Mouse (Mus musculus): ENCODE measurements around the gene Ppara. TPM values are rescaled to one million over a fixed set of nuclear protein-coding genes. Genes with fewer than 3 reads are reported as not detected.

The Ppara gene
- polyA plus RNA-seq, 1 experiment = 5.3 TPM

GRCm38 (mm10) chr15:85787482-85787881 lies 52.7 kb downstream of the Ppara start:
- 89% methylated on average over 6 of the region's 6 CpGs for WGBS
- DNase-seq (ENCODE audit: low read depth, low spot score) = no peak

- 92% methylated on average over 4 of the region's 4 CpGs for WGBS
- no peak for DNase-seq (ENCODE audit: low read depth, low spot score)
Measured at GRCm38 (mm10) chr15:85788051-85788450, 53.3 kb downstream of the Ppara start.

- WGBS = 83% methylated on average over 16 of the region's 16 CpGs
- no peak for DNase-seq (ENCODE audit: low read depth, low spot score)
Measured at GRCm38 (mm10) chr15:85788633-85789032, 53.9 kb downstream of the Ppara start.

GRCm38 (mm10) chr15:85791449-85791848 lies 56.7 kb downstream of the Ppara start:
- 90% methylated on average over 4 of the region's 4 CpGs for WGBS
- no peak for DNase-seq (ENCODE audit: low read depth, low spot score)

- 77% methylated on average over 1 of the region's 1 CpGs for WGBS
- no peak for DNase-seq (ENCODE audit: low read depth, low spot score)
Measured at GRCm38 (mm10) chr15:85792819-85793218, 58.0 kb downstream of the Ppara start.

GRCm38 (mm10) chr15:85795516-85795915 lies 60.7 kb downstream of the Ppara start:
- WGBS = 74% methylated on average over 6 of the region's 6 CpGs
- no peak for DNase-seq (ENCODE audit: low read depth, low spot score)

GRCm38 (mm10) chr15:85798676-85799075 lies 63.9 kb downstream of the Ppara start:
- no peak for DNase-seq (ENCODE audit: low read depth, low spot score)
- WGBS = 94% methylated on average over 8 of the region's 8 CpGs

- no peak for DNase-seq (ENCODE audit: low read depth, low spot score)
- 89% methylated on average over 2 of the region's 2 CpGs for WGBS
Measured at GRCm38 (mm10) chr15:85802931-85803330, 68.1 kb downstream of the Ppara start.

GRCm38 (mm10) chr15:85806886-85807285 lies 72.1 kb downstream of the Ppara start:
- no peak for DNase-seq (ENCODE audit: low read depth, low spot score)
- 78% methylated on average over 4 of the region's 4 CpGs for WGBS

GRCm38 (mm10) chr15:85807404-85807803 lies 72.6 kb downstream of the Ppara start:
- WGBS = 84% methylated on average over 4 of the region's 4 CpGs
- no peak for DNase-seq (ENCODE audit: low read depth, low spot score)

- 77% methylated on average over 6 of the region's 6 CpGs for WGBS
- no peak for DNase-seq (ENCODE audit: low read depth, low spot score)
Measured at GRCm38 (mm10) chr15:85808031-85808430, 73.2 kb downstream of the Ppara start.

- no peak for DNase-seq (ENCODE audit: low read depth, low spot score)
- WGBS = 77% methylated on average over 8 of the region's 8 CpGs
Measured at GRCm38 (mm10) chr15:85808434-85808833, 73.7 kb downstream of the Ppara start.

- WGBS = 84% methylated on average over 12 of the region's 12 CpGs
- no peak for DNase-seq (ENCODE audit: low read depth, low spot score)
Measured at GRCm38 (mm10) chr15:85809091-85809490, 74.3 kb downstream of the Ppara start.

- WGBS = 27% methylated on average over 5 of the region's 5 CpGs
- no peak for DNase-seq (ENCODE audit: low read depth, low spot score)
Measured at GRCm38 (mm10) chr15:85810462-85810805, 75.7 kb downstream of the Ppara start.

- peak; percentile 44 for DNase-seq (ENCODE audit: low read depth, low spot score)
- 2% methylated on average over 36 of the region's 36 CpGs for WGBS
Measured at GRCm38 (mm10) chr15:85810806-85811521, 76.2 kb downstream of the Ppara start.

- WGBS = 2% methylated on average over 36 of the region's 36 CpGs
- peak; percentile 92 for DNase-seq (ENCODE audit: low read depth, low spot score)
Measured at GRCm38 (mm10) chr15:85811535-85812277, 76.9 kb downstream of the Ppara start, which contains the start of gene Cdpf1. TSS of gene Cdpf1 (minus strand) at chr15:85811697.

- 31% methylated on average over 10 of the region's 10 CpGs for WGBS
- peak; percentile 43 for DNase-seq (ENCODE audit: low read depth, low spot score)
Measured at GRCm38 (mm10) chr15:85813428-85813827, 78.6 kb downstream of the Ppara start.

GRCm38 (mm10) chr15:85821203-85822010 lies 86.6 kb downstream of the Ppara start, which contains the start of gene Pkdrej:
TSS of gene Pkdrej (minus strand) at chr15:85821734.
- 2% methylated on average over 65 of the region's 65 CpGs for WGBS

GRCm38 (mm10) chr15:85822011-85822359 lies 87.2 kb downstream of the Ppara start:
- DNase-seq (ENCODE audit: low read depth, low spot score) = no peak
- WGBS = 26% methylated on average over 4 of the region's 4 CpGs

More at GRCm38 (mm10) chr15:85821203-85822010, 86.6 kb downstream of the Ppara start, which contains the start of gene Pkdrej:
- no peak for DNase-seq (ENCODE audit: low read depth, low spot score)

- 52% methylated on average over 5 of the region's 5 CpGs for WGBS
Measured at GRCm38 (mm10) chr15:85826676-85827075, 91.9 kb downstream of the Ppara start.

More at GRCm38 (mm10) chr15:85826676-85827075, 91.9 kb downstream of the Ppara start:
- DNase-seq (ENCODE audit: low read depth, low spot score) = no peak

All from large intestine, adult 2 months (tissue).